Mouse (Mus musculus) heart, adult 10 weeks (tissue): ENCODE data around the gene D13Ertd608e. TPM values are rescaled to one million over a fixed set of nuclear protein-coding genes. Genes with fewer than 3 reads are reported as not detected.

Experiments used
- polyA plus RNA-seq: library from polyadenylated mRNA; stranded (reverse); fragments of 350-450 nt; fragmentation: Illumina TruSeq; extraction: RNeasy Lipid Tissue Mini Kit (QIAGEN cat#74804); gene quantifications from one replicate; pipeline ENCODE4 v1.2.3, GENCODE M21; 2014; ENCODE audit warnings: low read depth, low replicate concordance

The D13Ertd608e gene
- polyA plus RNA-seq = not detected

GRCm38 (mm10) chr13:119835320-119836056, at the start of gene D13Ertd608e:
Gene D13Ertd608e (plus strand): TSS chr13:119836006.

GRCm38 (mm10) chr13:119790761-119791579, 44.8 kb upstream of the D13Ertd608e start, which contains the start of gene Zfp131:
Gene Zfp131 (minus strand): TSS chr13:119790889.

GRCm38 (mm10) chr13:119830116-119830515, 5.7 kb upstream of the D13Ertd608e start, which contains the start of gene AF067063:
Gene AF067063 (minus strand): TSS chr13:119830216.

GRCm38 (mm10) chr13:119894685-119895084, 58.9 kb downstream of the D13Ertd608e start, which contains the start of gene Tcstv1:
Gene Tcstv1 (minus strand): TSS chr13:119894785.

Other genes with a start within 250 kb of the D13Ertd608e start
- gene Ccl28, start 212.2 kb upstream of the D13Ertd608e start, polyA plus RNA-seq = 0.34 TPM
- 34.6 TPM for gene Hmgcs1, start 145.6 kb upstream of the D13Ertd608e start, polyA plus RNA-seq
- gene Nim1k, start 80.1 kb upstream of the D13Ertd608e start, polyA plus RNA-seq = 2.5 TPM
- gene Zfp131, start 45.1 kb upstream of the D13Ertd608e start, polyA plus RNA-seq = 21.4 TPM
- not detected for gene AF067063, start 5.8 kb upstream of the D13Ertd608e start, polyA plus RNA-seq
- not detected for gene Tcstv1, start 58.8 kb downstream of the D13Ertd608e start, polyA plus RNA-seq
- gene Gm21761, start 93.3 kb downstream of the D13Ertd608e start, polyA plus RNA-seq = not detected
- not detected for gene B020031M17Rik, start 114.8 kb downstream of the D13Ertd608e start, polyA plus RNA-seq
- not detected for gene Gm36079, start 191.0 kb downstream of the D13Ertd608e start, polyA plus RNA-seq
- 0.21 TPM for gene Gm21188, start 216.2 kb downstream of the D13Ertd608e start, polyA plus RNA-seq